Mouse (Mus musculus) thymus, adult 2 months (tissue): Measurements from ENCODE around the gene Dnajc13.

Experiments
- CTCF ChIP-seq: fragments of 200-500 bp; IDR thresholded peaks from 2 replicates; pipeline ENCODE4 v1.5.1; 2012; ENCODE audit warnings: mild to moderate bottlenecking, control low read depth, low read length, moderate library complexity, borderline replicate concordance; ENCODE audit not compliant: control insufficient read depth, poor library complexity, insufficient read depth; ENCODE audit errors: extremely low read depth
- POLR2A ChIP-seq: fragments of 200-500 bp; IDR thresholded peaks from 2 replicates; pipeline ENCODE4 v1.6.1; 2012; ENCODE audit warnings: mild to moderate bottlenecking, low read length, control low read depth, moderate library complexity; ENCODE audit not compliant: control insufficient read depth, poor library complexity, insufficient read depth; ENCODE audit errors: extremely low read depth

DNA sequence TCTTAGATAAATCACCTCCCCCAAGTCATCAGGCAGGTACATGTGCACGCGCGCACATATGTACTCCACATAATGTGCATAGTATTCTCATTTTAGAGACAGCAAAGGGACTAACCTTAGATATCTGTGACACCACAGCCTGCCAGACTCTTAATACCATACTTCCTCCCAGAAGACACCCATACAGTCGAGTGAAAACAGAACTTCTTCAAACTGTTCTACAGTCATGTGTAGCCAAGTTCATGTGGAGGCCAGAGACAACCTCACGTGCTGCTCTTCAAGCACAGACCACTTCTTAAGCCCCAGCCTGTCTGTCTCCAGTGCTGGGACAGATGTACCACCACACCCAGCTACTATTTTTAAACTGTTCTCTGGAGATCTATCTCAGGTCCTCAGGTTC lies 29.7 kb downstream of the Dnajc13 start:
- TF ChIP-seq POLR2A: no peak
- no peak for TF ChIP-seq CTCF
